Mouse (Mus musculus): ENCODE data around the gene Ccn1. TPM values are rescaled to one million over a fixed set of nuclear protein-coding genes. Genes with fewer than 3 reads are reported as not detected.
A peak's percentile ranks its signal among the peaks of the same experiment; 100 is the strongest.

Ccn1 gene
- total RNA-seq, 1 experiment: 191 TPM

- H3K4me3 ChIP-seq (ENCODE audit: insufficient read depth in 1 of 2, low read depth in 1 of 2, low read length in 2 of 2, poor library complexity in 1 of 2, severe bottlenecking in 1 of 2): no peak overlapping the region
- H3K9me3 ChIP-seq (ENCODE audit: control insufficient read depth, insufficient read depth, low read depth, low read length): no peaks in the 10 kb centered on the region
- DNase-seq (ENCODE audit: low read depth, low spot score): no peak
- TF ChIP-seq ZNF384 (IDR thresholded peaks at IDR 0.05; ENCODE audit: low read depth, low read length): no peak
- H3K4me1 ChIP-seq (ENCODE audit: control insufficient read depth in 2 of 2, insufficient read depth in 2 of 2, low read length in 2 of 2, poor library complexity in 1 of 2): peaks cover 3 to 13% of the 10 kb centered on the region in 2 experiments; a peak in 3 of 4 replicates
- H3K36me3 ChIP-seq (ENCODE audit: control insufficient read depth, insufficient read depth, low read length, poor library complexity, severe bottlenecking): no peaks in the 10 kb centered on the region
- in situ Hi-C loops (cut with MboI; ENCODE audit: low sequenced_read_pairs in 2 of 2, unreplicated experiment in 2 of 2): no loop called here
- no peak overlapping the region for H3K9ac ChIP-seq (ENCODE audit: insufficient read depth, low read depth, low read length, poor library complexity, severe bottlenecking)
- H3K27ac ChIP-seq (ENCODE audit: insufficient read depth, low read depth, low read length, poor library complexity, severe bottlenecking): no peak overlapping the region
Measured at GRCm38 (mm10) chr3:145628643-145629042, 21.1 kb downstream of the Ccn1 start.

GRCm38 (mm10) chr3:145627830-145628229 lies 22.0 kb downstream of the Ccn1 start:
- no peak overlapping the region for H3K4me3 ChIP-seq (ENCODE audit: insufficient read depth in 1 of 2, low read depth in 1 of 2, low read length in 2 of 2, poor library complexity in 1 of 2, severe bottlenecking in 1 of 2)
- no peak for DNase-seq (ENCODE audit: low read depth, low spot score)
- no peaks in the 10 kb centered on the region for H3K36me3 ChIP-seq (ENCODE audit: control insufficient read depth, insufficient read depth, low read length, poor library complexity, severe bottlenecking)
- H3K9me3 ChIP-seq (ENCODE audit: control insufficient read depth, insufficient read depth, low read depth, low read length): no peaks in the 10 kb centered on the region
- in situ Hi-C loops (cut with MboI; ENCODE audit: low sequenced_read_pairs in 2 of 2, unreplicated experiment in 2 of 2): no loop called here
- TF ChIP-seq ZNF384 (IDR thresholded peaks at IDR 0.05; ENCODE audit: low read depth, low read length) (no peak), ZC3H11A (IDR thresholded peaks at IDR 0.05; ENCODE audit: borderline replicate concordance, low read depth, low read length) (peak; percentile 40; the same call in 1 of the 2 replicates)
- H3K27ac ChIP-seq (ENCODE audit: insufficient read depth, low read depth, low read length, poor library complexity, severe bottlenecking): no peak overlapping the region
- peaks cover 0 to 9% of the 10 kb centered on the region in 2 experiments; a peak in 2 of 4 replicates for H3K4me1 ChIP-seq (ENCODE audit: control insufficient read depth in 2 of 2, insufficient read depth in 2 of 2, low read length in 2 of 2, poor library complexity in 1 of 2)
- no peak overlapping the region for H3K9ac ChIP-seq (ENCODE audit: insufficient read depth, low read depth, low read length, poor library complexity, severe bottlenecking)

- in situ Hi-C loops (cut with MboI; ENCODE audit: low sequenced_read_pairs in 2 of 2, unreplicated experiment in 2 of 2): no loop called here
- no peak overlapping the region for H3K27ac ChIP-seq (ENCODE audit: insufficient read depth, low read depth, low read length, poor library complexity, severe bottlenecking)
Measured at GRCm38 (mm10) chr3:145626063-145626462, 23.7 kb downstream of the Ccn1 start.

GRCm38 (mm10) chr3:145625546-145625945 lies 24.2 kb downstream of the Ccn1 start:
- H3K27ac ChIP-seq (ENCODE audit: insufficient read depth, low read depth, low read length, poor library complexity, severe bottlenecking): peak overlapping the region; percentile 9; the same call in 1 of the 2 replicates
- in situ Hi-C loops (cut with MboI; ENCODE audit: low sequenced_read_pairs in 2 of 2, unreplicated experiment in 2 of 2): no loop called here
- TF ChIP-seq MAFK (IDR thresholded peaks at IDR 0.05; ENCODE audit: insufficient read depth, low read depth, low read length) (no peak), CHD2 (IDR thresholded peaks at IDR 0.05; ENCODE audit: low read depth, low read length) (no peak)

More at GRCm38 (mm10) chr3:145626063-145626462, 23.7 kb downstream of the Ccn1 start:
- Histone ChIP-seq H3K9me3 (ENCODE audit: control insufficient read depth, insufficient read depth, low read depth, low read length) (no peaks in the 10 kb centered on the region), H3K4me3 (ENCODE audit: insufficient read depth in 1 of 2, low read depth in 1 of 2, low read length in 2 of 2, poor library complexity in 1 of 2, severe bottlenecking in 1 of 2) (no peak overlapping the region), H3K4me1 (ENCODE audit: control insufficient read depth in 2 of 2, insufficient read depth in 2 of 2, low read length in 2 of 2, poor library complexity in 1 of 2) (no peaks in the 10 kb centered on the region; a peak in 1 of 4 replicates), H3K36me3 (ENCODE audit: control insufficient read depth, insufficient read depth, low read length, poor library complexity, severe bottlenecking) (no peaks in the 10 kb centered on the region), H3K9ac (ENCODE audit: insufficient read depth, low read depth, low read length, poor library complexity, severe bottlenecking) (no peak overlapping the region)
- DNase-seq (ENCODE audit: low read depth, low spot score): no peak
- no peak for TF ChIP-seq ZNF384 (IDR thresholded peaks at IDR 0.05; ENCODE audit: low read depth, low read length)
- TF ChIP-seq ZC3H11A (IDR thresholded peaks at IDR 0.05; ENCODE audit: borderline replicate concordance, low read depth, low read length): no peak
- no peak for TF ChIP-seq HCFC1 (IDR thresholded peaks at IDR 0.05; ENCODE audit: borderline replicate concordance, insufficient read depth, low read length)
- no peak for TF ChIP-seq MAFK (IDR thresholded peaks at IDR 0.05; ENCODE audit: insufficient read depth, low read depth, low read length)

GRCm38 (mm10) chr3:145624786-145625185 lies 25.0 kb downstream of the Ccn1 start:
- no peak overlapping the region for H3K9ac ChIP-seq (ENCODE audit: insufficient read depth, low read depth, low read length, poor library complexity, severe bottlenecking)
- H3K27ac ChIP-seq (ENCODE audit: insufficient read depth, low read depth, low read length, poor library complexity, severe bottlenecking): no peak overlapping the region
- DNase-seq (ENCODE audit: low read depth, low spot score): no peak
- H3K4me3 ChIP-seq (ENCODE audit: insufficient read depth in 1 of 2, low read depth in 1 of 2, low read length in 2 of 2, poor library complexity in 1 of 2, severe bottlenecking in 1 of 2): no peak overlapping the region
- no peaks in the 10 kb centered on the region for H3K9me3 ChIP-seq (ENCODE audit: control insufficient read depth, insufficient read depth, low read depth, low read length)
- TF ChIP-seq HCFC1 (IDR thresholded peaks at IDR 0.05; ENCODE audit: borderline replicate concordance, insufficient read depth, low read length) (no peak), ZC3H11A (IDR thresholded peaks at IDR 0.05; ENCODE audit: borderline replicate concordance, low read depth, low read length) (no peak), ZNF384 (IDR thresholded peaks at IDR 0.05; ENCODE audit: low read depth, low read length) (no peak), CHD2 (IDR thresholded peaks at IDR 0.05; ENCODE audit: low read depth, low read length) (no peak), MAFK (IDR thresholded peaks at IDR 0.05; ENCODE audit: insufficient read depth, low read depth, low read length) (no peak)
- in situ Hi-C loops (cut with MboI; ENCODE audit: low sequenced_read_pairs in 2 of 2, unreplicated experiment in 2 of 2): loop anchor here in 1 of 2 experiments (25.0 kb wide), 1 partner anchor 288 kb away; the partner anchor contains the start of gene Bcl10
- no peaks in the 10 kb centered on the region; a peak in 1 of 4 replicates for H3K4me1 ChIP-seq (ENCODE audit: control insufficient read depth in 2 of 2, insufficient read depth in 2 of 2, low read length in 2 of 2, poor library complexity in 1 of 2)
- H3K36me3 ChIP-seq (ENCODE audit: control insufficient read depth, insufficient read depth, low read length, poor library complexity, severe bottlenecking): no peaks in the 10 kb centered on the region

More at GRCm38 (mm10) chr3:145625546-145625945, 24.2 kb downstream of the Ccn1 start:
- H3K9me3 ChIP-seq (ENCODE audit: control insufficient read depth, insufficient read depth, low read depth, low read length): no peaks in the 10 kb centered on the region
- H3K4me1 ChIP-seq (ENCODE audit: control insufficient read depth in 2 of 2, insufficient read depth in 2 of 2, low read length in 2 of 2, poor library complexity in 1 of 2): no peaks in the 10 kb centered on the region; a peak in 1 of 4 replicates
- no peak for DNase-seq (ENCODE audit: low read depth, low spot score)
- H3K9ac ChIP-seq (ENCODE audit: insufficient read depth, low read depth, low read length, poor library complexity, severe bottlenecking): no peak overlapping the region
- H3K36me3 ChIP-seq (ENCODE audit: control insufficient read depth, insufficient read depth, low read length, poor library complexity, severe bottlenecking): no peaks in the 10 kb centered on the region
- no peak overlapping the region for H3K4me3 ChIP-seq (ENCODE audit: insufficient read depth in 1 of 2, low read depth in 1 of 2, low read length in 2 of 2, poor library complexity in 1 of 2, severe bottlenecking in 1 of 2)

Measured in ES-E14 (cell line).